Mouse (Mus musculus) left cerebral cortex, adult 6 months (tissue): ENCODE data around the gene Smug1. TPM values are rescaled to one million over a fixed set of nuclear protein-coding genes. Genes with fewer than 3 reads are reported as not detected.

Experiments
- long read RNA-seq, 2 experiments: library from polyadenylated mRNA; unstranded; transcript quantifications; one replicate each; pipeline ENCODE4 v2.0.0; 2019 to 2020
- polyA plus RNA-seq: library from polyadenylated mRNA; unstranded; fragments of <200 nt; fragmentation: Nextera tagmentation; gene quantifications from 2 replicates; pipeline ENCODE4 v1.2.3, GENCODE M21; 2021

Smug1 gene
- polyA plus RNA-seq: 7.0 and 8.6 TPM in 2 replicates
- long read RNA-seq, experiment 1, transcript Smug1-206 (3 exons, 491 nt): major isoform, 43 of 67 reads
- long read RNA-seq, experiment 1, partial matches to known transcripts: 15 of 67 reads
- long read RNA-seq, experiment 1, other reads (novel, unspliced or antisense): 8 of 67 reads
- long read RNA-seq, experiment 2, partial matches to known transcripts: 2 of 8 reads
- long read RNA-seq, experiment 2, other reads (novel, unspliced or antisense): 2 of 8 reads

DNA sequence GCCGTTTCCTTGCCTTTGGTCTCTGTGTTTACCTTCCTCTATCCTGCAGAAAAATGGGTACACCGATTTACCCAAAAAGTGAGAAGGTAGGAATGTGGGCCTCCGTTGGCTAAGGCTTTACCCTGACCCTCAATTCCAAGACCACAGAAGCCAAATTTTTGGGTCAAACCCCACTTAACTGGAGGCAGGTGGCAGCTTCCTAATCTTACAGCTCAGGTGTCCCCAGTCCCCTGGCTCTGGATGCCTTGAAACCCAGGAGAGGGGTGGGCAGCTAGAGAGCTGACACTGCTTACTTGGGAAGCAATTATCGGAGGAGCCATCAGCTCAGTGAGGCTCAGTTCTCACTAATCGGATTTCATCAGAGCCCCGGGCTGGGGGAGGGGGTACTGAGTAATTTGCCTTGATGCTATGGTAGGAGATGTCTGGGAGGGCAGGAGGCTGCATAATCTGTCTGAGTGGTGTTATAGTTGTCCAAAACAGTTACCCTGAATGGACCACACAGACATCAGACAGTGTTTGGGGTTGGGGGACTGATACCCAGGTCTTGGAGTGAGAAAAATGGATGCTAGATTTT is at the start of gene Smug1:
Gene Smug1, minus strand, starts transcription at position 51 of the 574 bp plus-strand sequence.

Other genes with a start within 250 kb of the Smug1 start
- not detected in 2 replicates for gene Hoxc13, start 246.0 kb downstream of the Smug1 start, polyA plus RNA-seq
- not detected in 2 replicates for gene Hoxc12, start 230.3 kb downstream of the Smug1 start, polyA plus RNA-seq
- not detected in 2 replicates for gene Hoxc11, start 212.7 kb downstream of the Smug1 start, polyA plus RNA-seq
- not detected in 2 replicates for gene Hoxc10, start 200.3 kb downstream of the Smug1 start, polyA plus RNA-seq
- not detected in 2 replicates for gene Hoxc5, start 199.6 kb downstream of the Smug1 start, polyA plus RNA-seq
- not detected in 2 replicates for gene Hoxc9, start 190.7 kb downstream of the Smug1 start, polyA plus RNA-seq
- gene Hoxc8, start 176.5 kb downstream of the Smug1 start, polyA plus RNA-seq: not detected in 2 replicates
- not detected in 2 replicates for gene Hoxc6, start 168.8 kb downstream of the Smug1 start, polyA plus RNA-seq
- not detected in 2 replicates for gene Hoxc4, start 148.2 kb downstream of the Smug1 start, polyA plus RNA-seq
- 74.5 and 90.8 TPM in 2 replicates for gene Cbx5, start 72.7 kb upstream of the Smug1 start, polyA plus RNA-seq
- gene Hnrnpa1, start 73.3 kb upstream of the Smug1 start, polyA plus RNA-seq: 238 and 289 TPM in 2 replicates
- 0.06 TPM in 1 of 2 replicates, not detected in the other for gene Nfe2, start 91.3 kb upstream of the Smug1 start, polyA plus RNA-seq
- gene Copz1, start 105.6 kb upstream of the Smug1 start, polyA plus RNA-seq: 108 and 111 TPM in 2 replicates
- 1.4 and 2.0 TPM in 2 replicates for gene Gpr84, start 143.5 kb upstream of the Smug1 start, polyA plus RNA-seq
- gene Zfp385a, start 173.0 kb upstream of the Smug1 start, polyA plus RNA-seq: 14.9 and 26.7 TPM in 2 replicates
- gene Itga5, start 199.7 kb upstream of the Smug1 start, polyA plus RNA-seq: 0.44 and 1.0 TPM in 2 replicates